Mouse (Mus musculus) megakaryocyte progenitor cell, adult 5-6 weeks (primary cell): ENCODE results near the gene Rpl39l. TPM values are rescaled to one million over a fixed set of nuclear protein-coding genes. Genes with fewer than 3 reads are reported as not detected.
"Not testable (repeated sequence)": the region's sequence is repeated elsewhere in the genome, so short reads cannot be mapped to it uniquely, and the experiment has no call there.

Experiments
- ATAC-seq: replicated peaks from 2 replicates; pipeline ENCODE4 v1.8.0; 2016; ENCODE audit warnings: mild to moderate bottlenecking, moderate TSS enrichment, inconsistent platforms; ENCODE audit not compliant: poor library complexity
- total RNA-seq, 2 experiments: library from RNA; stranded (forward) in 1 of 2; stranded (reverse) in 1 of 2; fragments of 157-497, 149-512 nt in 1 of 2; fragments of 200-1000 nt in 1 of 2; gene quantifications; 2 replicates each; pipeline versions ENCODE4 v1.2.3 to v1.2.4; 2015 to 2017

Gene Rpl39l
- total RNA-seq (2015) (0.51 and 0.72 TPM in 2 replicates), total RNA-seq (2017) (not detected in 2 replicates)

- ATAC-seq, result no peak
These were observed at the start of gene Rpl39l for GRCm38 (mm10) chr16:10170005-10170404. Rpl39l (plus strand) TSS chr16:10170226.

GRCm38 (mm10) chr16:10127586-10127985 lies 42.4 kb upstream of the Rpl39l start:
- ATAC-seq, result no peak

GRCm38 (mm10) chr16:10129052-10129911 lies 40.7 kb upstream of the Rpl39l start:
- no peak for ATAC-seq

- ATAC-seq, result no peak
These were observed 26.9 kb upstream of the Rpl39l start for GRCm38 (mm10) chr16:10143166-10143565.

GRCm38 (mm10) chr16:10147401-10147800 lies 22.6 kb upstream of the Rpl39l start:
- no peak for ATAC-seq

GRCm38 (mm10) chr16:10169123-10169905 lies 712 bp upstream of the Rpl39l start:
- ATAC-seq, result no peak

- ATAC-seq, result no peak
These were observed 1.2 kb downstream of the Rpl39l start for GRCm38 (mm10) chr16:10171276-10171675.

GRCm38 (mm10) chr16:10172179-10172820 lies 2.3 kb downstream of the Rpl39l start:
- ATAC-seq, result no peak

GRCm38 (mm10) chr16:10187461-10187860 lies 17.4 kb downstream of the Rpl39l start:
- ATAC-seq, result not testable (repeated sequence)

GRCm38 (mm10) chr16:10192679-10193506 lies 22.9 kb downstream of the Rpl39l start, which contains the start of gene Atf7ip2:
Atf7ip2 (plus strand) TSS chr16:10192712.
- peak; percentile 89 for ATAC-seq

GRCm38 (mm10) chr16:10208777-10209176 lies 38.8 kb downstream of the Rpl39l start:
- ATAC-seq, result no peak

GRCm38 (mm10) chr16:10216366-10216765 lies 46.3 kb downstream of the Rpl39l start:
- ATAC-seq, result not testable (repeated sequence)

- not testable (repeated sequence) for ATAC-seq
These were observed 47.0 kb downstream of the Rpl39l start for GRCm38 (mm10) chr16:10217020-10217419.

Other genes starting within 250 kb of the Rpl39l start
- not detected in 2 replicates for gene Grin2a, start 174.7 kb upstream of the Rpl39l start, total RNA-seq (2015)
- not detected in 2 replicates for gene Grin2a, start 174.7 kb upstream of the Rpl39l start, total RNA-seq (2017)
- gene Atf7ip2, start 22.5 kb downstream of the Rpl39l start, total RNA-seq (2015), result 0.44 TPM in 1 of 2 replicates, not detected in the other
- 0.10 TPM in 1 of 2 replicates, not detected in the other for gene Atf7ip2, start 22.5 kb downstream of the Rpl39l start, total RNA-seq (2017)
- not detected in 2 replicates for gene Emp2, start 143.7 kb downstream of the Rpl39l start, total RNA-seq (2015)
- gene Emp2, start 143.7 kb downstream of the Rpl39l start, total RNA-seq (2017), result 0.07 TPM in 1 of 2 replicates, not detected in the other
- 0.10 TPM in 1 of 2 replicates, not detected in the other for gene Tekt5, start 225.3 kb downstream of the Rpl39l start, total RNA-seq (2015)
- 0.27 TPM in 1 of 2 replicates, not detected in the other for gene Tekt5, start 225.3 kb downstream of the Rpl39l start, total RNA-seq (2017)
- 35.9 and 40.7 TPM in 2 replicates for gene Nubp1, start 241.7 kb downstream of the Rpl39l start, total RNA-seq (2015)
- 41.5 and 48.7 TPM in 2 replicates for gene Nubp1, start 241.7 kb downstream of the Rpl39l start, total RNA-seq (2017)